19 mouse cellular contexts compared by ENCODE assay signal in genomic region chr9:110548261-110548660, GRCm38 (mm10). TPM values are rescaled to one million over a fixed set of nuclear protein-coding genes. Genes with fewer than 3 reads are reported as not detected.
DNase-seq lines count a peak whose midpoint lies in the region; ATAC-seq lines count a peak whose summit lies in the region.
"Had no signal": no experiment of that assay in that cellular context is flagged by ENCODE, and none has a peak within 500 bp of the region (broad histone marks: within the 10 kb centered on the region; RNA-seq: fewer than 3 reads in every experiment).

No protein-coding gene starts in this region.

- 89% methylated on average over 19 of the region's 19 CpGs for WGBS in liver, embryonic 11.5 days
- WGBS in liver, embryonic 15.5 days (ENCODE audit: insufficient replicate concordance), result 82% methylated on average over 19 of the region's 19 CpGs
- 98% methylated on average over 19 of the region's 19 CpGs for WGBS in hindbrain, embryonic 12.5 days

- ATAC-seq in erythroblast, adult 5-6 weeks (replicated peaks; ENCODE audit: low FRiP score, poor library complexity, severe bottlenecking), result peak; percentile 68
- ATAC-seq in liver, embryonic 11.5 days (replicated peaks; ENCODE audit: low FRiP score), result peak; percentile 63; the same call in 1 of the 2 replicates
- peak; percentile 57; the same call in 1 of the 2 replicates for ATAC-seq in liver, embryonic 15.5 days (ENCODE audit: insufficient read depth)
- ATAC-seq in hindbrain, embryonic 12.5 days (ENCODE audit: low FRiP score), result no peak
- ATAC-seq: forebrain, embryonic 13.5 days; forebrain, postnatal 0 days; hindbrain, postnatal 0 days had no signal

- H3K4me3 ChIP-seq in liver, embryonic 11.5 days (ENCODE audit: low read depth, low read length), result no peak overlapping the region
- no peak overlapping the region for H3K4me3 ChIP-seq in liver, embryonic 15.5 days (replicated peaks)
- H3K4me3 ChIP-seq in hindbrain, embryonic 12.5 days, result no peak overlapping the region
- H3K4me3 ChIP-seq: embryonic facial prominence, embryonic 10.5 days; erythroblast, embryonic 14.5 days; forebrain, embryonic 13.5 days; heart, embryonic 12.5 days; hindbrain, embryonic 13.5 days had no signal

- no peak overlapping the region for H3K4me2 ChIP-seq in liver, embryonic 11.5 days
- peak overlapping the region; percentile 6; the same call in 1 of the 2 replicates for H3K4me2 ChIP-seq in liver, embryonic 15.5 days
- no peak overlapping the region for H3K4me2 ChIP-seq in hindbrain, embryonic 12.5 days (replicated peaks)
- H3K4me2 ChIP-seq: forebrain, embryonic 13.5 days; heart, embryonic 12.5 days; hindbrain, embryonic 13.5 days had no signal

- no peak overlapping the region for H3K9ac ChIP-seq in liver, embryonic 11.5 days (ENCODE audit: low read depth, low read length)
- no peak overlapping the region for H3K9ac ChIP-seq in liver, embryonic 15.5 days
- H3K9ac ChIP-seq in hindbrain, embryonic 12.5 days, result no peak overlapping the region
- H3K9ac ChIP-seq: forebrain, embryonic 13.5 days; forebrain, postnatal 0 days; heart, embryonic 12.5 days; hindbrain, embryonic 13.5 days had no signal

- H3K4me1 ChIP-seq in liver, embryonic 11.5 days (replicated peaks; ENCODE audit: control insufficient read depth, insufficient read depth, low read length), result no peaks in the 10 kb centered on the region
- H3K4me1 ChIP-seq in liver, embryonic 15.5 days (replicated peaks), result 0 out of 2 replicates have a peak, but pooled peaks cover 2% of the 10 kb centered on the region
- H3K4me1 ChIP-seq in hindbrain, embryonic 12.5 days, result no peaks in the 10 kb centered on the region
- H3K4me1 ChIP-seq: embryonic facial prominence, embryonic 10.5 days; forebrain, embryonic 13.5 days; hindbrain, embryonic 13.5 days had no signal

- no peak overlapping the region for H3K27ac ChIP-seq in liver, embryonic 11.5 days (ENCODE audit: low read depth, low read length)
- H3K27ac ChIP-seq in liver, embryonic 15.5 days (replicated peaks), result peak overlapping the region; percentile 29; the same call in 1 of the 2 replicates
- H3K27ac ChIP-seq in hindbrain, embryonic 12.5 days, result no peak overlapping the region
- H3K27ac ChIP-seq: embryonic facial prominence, embryonic 10.5 days; forebrain, embryonic 13.5 days; hindbrain, embryonic 13.5 days; hindbrain, postnatal 0 days had no signal

- H3K36me3 ChIP-seq in liver, embryonic 11.5 days (ENCODE audit: control insufficient read depth, insufficient read depth, low read length), result peaks cover 51% of the 10 kb centered on the region
- H3K36me3 ChIP-seq in liver, embryonic 15.5 days (replicated peaks), result peaks cover 65% of the 10 kb centered on the region
- peaks cover 57% of the 10 kb centered on the region for H3K36me3 ChIP-seq in hindbrain, embryonic 12.5 days

- H3K9me3 ChIP-seq in liver, embryonic 11.5 days (ENCODE audit: control insufficient read depth, low read length), result no peaks in the 10 kb centered on the region
- H3K9me3 ChIP-seq in liver, embryonic 15.5 days (replicated peaks), result no peaks in the 10 kb centered on the region
- no peaks in the 10 kb centered on the region for H3K9me3 ChIP-seq in hindbrain, embryonic 12.5 days (replicated peaks)
- H3K9me3 ChIP-seq: embryonic facial prominence, embryonic 10.5 days; forebrain, embryonic 13.5 days; heart, embryonic 12.5 days; hindbrain, embryonic 13.5 days had no signal

- no peaks in the 10 kb centered on the region for H3K27me3 ChIP-seq in liver, embryonic 11.5 days (replicated peaks; ENCODE audit: control insufficient read depth, insufficient read depth, low read length)
- H3K27me3 ChIP-seq in liver, embryonic 15.5 days, result no peaks in the 10 kb centered on the region
- no peaks in the 10 kb centered on the region for H3K27me3 ChIP-seq in hindbrain, embryonic 12.5 days
- H3K27me3 ChIP-seq: forebrain, embryonic 13.5 days; heart, embryonic 12.5 days; hindbrain, embryonic 13.5 days had no signal

- DNase-seq in liver, embryonic 11.5 days (ENCODE audit: low spot score), result no peak
- DNase-seq in layer of hippocampus, adult 8-10 months (ENCODE audit: low spot score in 2 of 2), result no peak
- DNase-seq in kidney, adult 11 months, result no peak
- DNase-seq: adrenal gland, adult 2 months; adrenal gland, postnatal 25 days; cerebellum, adult 2 months; cerebellum, postnatal 10 days; forebrain, postnatal 0 days; gastrocnemius, postnatal 14 days; heart, postnatal 4 days had no signal

RNA-seq across cellular contexts. Expression of gene Setd2, which starts 15.9 kb away (rescaled TPM):
- 69.6 and 79.0 TPM in 2 replicates for total RNA-seq in erythroblast, adult 5-6 weeks (2015; ENCODE audit: low replicate concordance)
- total RNA-seq in erythroblast, adult 5-6 weeks (2017; ENCODE audit: low replicate concordance), result 82.8 and 140 TPM in 2 replicates
- 36.3 and 44.9 TPM in 2 replicates for polyA plus RNA-seq in liver, embryonic 11.5 days (2014; fragmentation: Nextera tagmentation; extraction: Ambion mirVana)
- polyA plus RNA-seq in liver, embryonic 15.5 days (2015; fragmentation: Nextera tagmentation; extraction: Ambion mirVana), result 9.2 and 10.5 TPM in 2 replicates
- 10 to 100 TPM; 54.9 to 70.6 (median 61.4) TPM for total RNA-seq in layer of hippocampus, adult 8-10 months (2022)
- 48.7 and 49.7 TPM in 2 replicates for polyA plus RNA-seq in hindbrain, embryonic 12.5 days (2016; fragmentation: Nextera tagmentation; extraction: Ambion mirVana)
